Mouse (Mus musculus) MEL (cell line): ENCODE data around the gene Hpca. TPM values are rescaled to one million over a fixed set of nuclear protein-coding genes. Genes with fewer than 3 reads are reported as not detected.

Source experiments
- DNase-seq: peaks from one replicate; pipeline ENCODE4 v3.0.0; 2011; ENCODE audit warnings: low read depth, low spot score
- H3K27ac ChIP-seq: 2 replicates; pipeline ENCODE4 v1.5.1; 2012; ENCODE audit warnings: low read depth, mild to moderate bottlenecking, control low read depth, low read length, moderate library complexity; ENCODE audit not compliant: control insufficient read depth
- H3K27me3 ChIP-seq, 2 experiments: fragments of 150-350 bp in 1 of 2; sonication (generic) in 1 of 2; 2 replicates each; pipeline ENCODE4 v1.6.1; 2012; ENCODE audit warnings: low read length in 2 of 2, mild to moderate bottlenecking in 2 of 2, improper control_type of control experiment in 1 of 2, moderate library complexity in 1 of 2; ENCODE audit not compliant: insufficient read depth in 2 of 2, control insufficient read depth in 1 of 2
- H3K36me3 ChIP-seq, 2 experiments: 2 replicates each; pipeline ENCODE4 v1.6.1; 2012 to 2014; ENCODE audit warnings: low read length in 2 of 2, improper control_type of control experiment in 1 of 2, inconsistent platforms in 1 of 2, mild to moderate bottlenecking in 1 of 2; ENCODE audit not compliant: insufficient read depth in 2 of 2, control insufficient read depth in 1 of 2
- H3K4me1 ChIP-seq, 2 experiments: fragments of 150-350 bp in 1 of 2; sonication (generic) in 1 of 2; 2 replicates each; pipeline ENCODE4 v1.6.1; 2012; ENCODE audit warnings: low read length in 2 of 2, improper control_type of control experiment in 1 of 2, mild to moderate bottlenecking in 1 of 2; ENCODE audit not compliant: insufficient read depth in 2 of 2, control insufficient read depth in 1 of 2
- H3K4me3 ChIP-seq, 2 experiments: fragments of 150-350 bp in 1 of 2; sonication (generic) in 1 of 2; 2 replicates each; pipeline ENCODE4 v1.5.1; 2012; ENCODE audit warnings: low read depth in 2 of 2, low read length in 2 of 2, mild to moderate bottlenecking in 2 of 2, moderate library complexity in 2 of 2, control low read depth in 1 of 2, improper control_type of control experiment in 1 of 2; ENCODE audit not compliant: control insufficient read depth in 1 of 2, insufficient read depth in 1 of 2
- H3K79me2 ChIP-seq: 2 replicates; pipeline ENCODE4 v1.6.1; 2012; ENCODE audit warnings: mild to moderate bottlenecking, low read length, moderate library complexity; ENCODE audit not compliant: control insufficient read depth, poor library complexity, insufficient read depth
- H3K9ac ChIP-seq: 2 replicates; pipeline ENCODE4 v1.6.1; 2012; ENCODE audit warnings: low read depth, mild to moderate bottlenecking, control low read depth, low read length, moderate library complexity; ENCODE audit not compliant: control insufficient read depth, poor library complexity, severe bottlenecking
- H3K9me3 ChIP-seq: fragments of 150-350 bp; sonication (generic); replicated peaks from 2 replicates; pipeline ENCODE4 v1.6.1; 2012; ENCODE audit warnings: mild to moderate bottlenecking, low read length, improper control_type of control experiment, moderate library complexity; ENCODE audit not compliant: insufficient read depth
- CTCF ChIP-seq, 3 experiments: IDR thresholded peaks in 2 of 3; conservative IDR thresholded peaks in 1 of 3; 2 replicates each; pipeline ENCODE4 v1.5.1; 2011 to 2012; ENCODE audit warnings: low read length in 3 of 3, low read depth in 2 of 3, mild to moderate bottlenecking in 2 of 3, improper control_type of control experiment in 1 of 3, inconsistent platforms in 1 of 3, mixed read lengths in 1 of 3, moderate library complexity in 1 of 3; ENCODE audit not compliant: control insufficient read depth in 1 of 3, insufficient read depth in 1 of 3, poor library complexity in 1 of 3, severe bottlenecking in 1 of 3
- GABPA ChIP-seq: IDR thresholded peaks from 2 replicates; pipeline ENCODE4 v1.6.1; 2012; ENCODE audit warnings: low read depth, mild to moderate bottlenecking, inconsistent platforms, low read length, improper control_type of control experiment, moderate library complexity
- JUND ChIP-seq: IDR thresholded peaks from 2 replicates; pipeline ENCODE4 v1.6.1; 2011; ENCODE audit warnings: low read depth, mild to moderate bottlenecking, improper control_type of control experiment, low read length
- MYB ChIP-seq: IDR thresholded peaks from 2 replicates; pipeline ENCODE4 v1.6.1; 2011; ENCODE audit warnings: mild to moderate bottlenecking, low read depth, low read length, improper control_type of control experiment
- USF2 ChIP-seq, 2 experiments: IDR thresholded peaks; 2 replicates each; pipeline ENCODE4 v1.6.1; 2011 to 2012; ENCODE audit warnings: improper control_type of control experiment in 2 of 2, low read length in 2 of 2, borderline replicate concordance in 1 of 2, inconsistent platforms in 1 of 2, low read depth in 1 of 2, mild to moderate bottlenecking in 1 of 2; ENCODE audit not compliant: insufficient read depth in 1 of 2
- ZC3H11A ChIP-seq: IDR thresholded peaks from 2 replicates; pipeline ENCODE4 v1.6.1; 2012; ENCODE audit warnings: low read depth, mild to moderate bottlenecking, inconsistent platforms, low read length, improper control_type of control experiment
- ZKSCAN1 ChIP-seq: IDR thresholded peaks from 2 replicates; pipeline ENCODE4 v1.6.1; 2012; ENCODE audit warnings: low read depth, mild to moderate bottlenecking, inconsistent platforms, low read length, improper control_type of control experiment, moderate library complexity
- polyA plus RNA-seq, 2 experiments: library from polyadenylated mRNA; stranded (reverse) in 1 of 2; unstranded in 1 of 2; fragments of >175 nt in 1 of 2; fragments of >200 nt in 1 of 2; gene quantifications; 2 replicates each; pipeline versions ENCODE4 v1.2.1 to v1.2.4; 2012; ENCODE audit warnings: low replicate concordance in 2 of 2, low read depth in 1 of 2; ENCODE audit not compliant: insufficient read length in 2 of 2, insufficient read depth in 1 of 2, missing spikeins in 1 of 2
- total RNA-seq: library from RNA; depleted of rRNA; stranded (reverse); fragments of 300-350 nt; gene quantifications from 2 replicates; pipeline ENCODE4 v1.2.3, GENCODE M21; 2012

Gene Hpca
- total and polyA plus RNA-seq, 3 experiments = 0.39 to 1.1 TPM; not detected in 1

DNA sequence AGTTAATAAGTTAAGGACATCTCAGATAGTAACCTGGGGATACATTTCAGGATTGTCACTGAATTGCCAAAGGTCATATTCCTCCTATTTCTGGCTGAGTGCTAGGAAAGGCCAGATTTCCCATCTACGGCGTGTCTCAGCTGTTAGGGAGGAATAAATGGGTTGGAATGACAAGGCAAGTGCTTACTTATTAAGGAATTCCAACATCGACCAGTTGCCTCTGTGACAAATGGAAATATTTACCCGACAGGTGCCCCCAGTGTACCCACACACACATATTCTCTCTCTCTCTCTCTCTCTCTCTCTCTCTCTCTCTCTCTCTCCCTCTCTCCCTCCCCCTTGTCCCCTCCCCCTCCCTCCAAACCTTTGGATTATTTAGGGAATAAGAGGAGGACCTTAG, 24.1 kb upstream of the Hpca start:
- Histone ChIP-seq H3K9me3 (no peaks in the 10 kb centered on the region), H3K36me3 (peaks cover 0 to 22% of the 10 kb centered on the region in 2 experiments; a peak in 2 of 4 replicates), H3K27ac (no peak overlapping the region), H3K9ac (no peak overlapping the region), H3K4me3 (no peak overlapping the region), H3K27me3 (no peaks in the 10 kb centered on the region), H3K79me2 (no peaks in the 10 kb centered on the region), H3K4me1 (peaks cover 11 to 23% of the 10 kb centered on the region in 2 experiments)
- DNase-seq = no peak
- TF ChIP-seq JUND = no peak

DNA sequence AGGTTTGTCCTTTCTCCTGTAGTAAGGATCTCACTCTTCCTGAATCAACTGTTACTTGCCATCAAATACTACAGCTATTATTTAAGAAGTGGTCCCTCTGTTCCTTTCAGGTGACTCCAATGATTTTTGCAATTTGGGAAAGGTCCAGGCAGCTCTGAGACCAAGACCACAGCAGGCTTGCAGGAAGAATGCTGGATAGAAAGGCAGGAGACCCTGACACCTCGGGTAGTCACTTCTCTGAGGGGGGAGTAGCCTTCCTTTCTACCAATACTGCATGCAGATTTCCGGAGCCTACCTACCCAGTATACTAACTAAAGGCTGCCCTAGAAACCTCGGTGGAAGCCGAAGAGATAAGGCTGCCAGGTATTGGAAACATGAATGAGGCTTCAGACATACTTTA, 23.6 kb upstream of the Hpca start:
- peaks cover 0 to 25% of the 10 kb centered on the region in 2 experiments; a peak in 2 of 4 replicates for H3K36me3 ChIP-seq
- no peaks in the 10 kb centered on the region for H3K27me3 ChIP-seq
- no peak for TF ChIP-seq ZC3H11A
- no peak for TF ChIP-seq ZKSCAN1
- TF ChIP-seq GABPA = no peak
- no peak for TF ChIP-seq USF2 (IDR thresholded peaks at IDR 0.05; ENCODE audit: borderline replicate concordance in 1 of 2, insufficient read depth in 1 of 2, low read depth in 1 of 2, low read length in 2 of 2)
- no peak for TF ChIP-seq MYB
- TF ChIP-seq, all 39 proteins: peak for 0
- Histone ChIP-seq H3K9me3 (no peaks in the 10 kb centered on the region), H3K79me2 (no peaks in the 10 kb centered on the region), H3K9ac (no peak overlapping the region), H3K4me1 (peaks cover 16 to 25% of the 10 kb centered on the region in 2 experiments), H3K4me3 (no peak overlapping the region), H3K27ac (no peak overlapping the region)
- DNase-seq = no peak

DNA sequence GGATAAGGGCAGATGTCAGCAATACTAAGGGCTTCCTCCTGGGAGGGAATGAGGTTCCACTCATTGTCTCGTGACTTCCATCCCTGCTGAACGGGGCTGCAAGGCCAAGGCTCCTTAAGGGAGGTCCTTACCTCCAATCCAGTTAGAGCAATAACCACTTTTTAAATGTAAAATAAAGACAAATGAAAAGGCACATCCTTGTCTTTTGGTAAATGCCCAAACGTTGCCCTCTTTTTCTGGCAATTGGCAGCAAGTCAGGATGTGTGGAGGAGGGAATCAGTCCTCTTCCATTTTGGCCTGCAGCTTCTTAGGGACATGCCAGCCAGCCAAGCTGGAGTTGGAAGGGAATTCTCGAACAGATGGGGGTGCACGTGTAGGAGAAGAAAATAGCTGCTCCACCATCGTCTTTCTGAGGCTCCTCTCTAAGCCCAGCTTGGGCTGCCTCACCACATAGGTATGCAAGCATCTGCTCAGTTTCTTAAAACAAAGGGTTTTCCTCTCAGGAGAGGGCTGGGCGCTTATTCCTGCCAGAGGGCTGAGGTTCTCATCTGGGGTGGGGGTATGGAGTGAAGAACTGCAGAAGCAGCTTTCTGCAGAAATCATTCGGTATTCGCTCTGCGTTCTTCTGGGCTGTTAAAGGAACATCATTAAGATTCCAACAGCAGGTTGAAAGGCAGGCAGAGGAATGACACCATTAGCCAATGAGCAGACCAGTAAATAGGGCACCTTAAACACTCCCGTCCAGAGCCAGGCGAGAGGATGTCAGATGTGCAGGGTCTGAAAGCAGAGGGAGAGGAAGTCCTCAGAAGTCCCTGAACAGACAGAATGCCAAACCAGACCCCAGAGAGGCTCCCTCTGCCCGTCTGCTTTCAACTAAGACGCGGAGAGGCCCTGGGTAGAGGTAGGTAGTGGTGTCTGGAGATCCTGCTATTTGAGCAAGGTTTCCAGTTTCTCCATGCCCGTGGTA, 22.8 kb upstream of the Hpca start:
- TF ChIP-seq CTCF (IDR thresholded peaks at IDR 0.05 in 2 of 3, conservative IDR thresholded peaks at IDR 0.05 in 1 of 3; ENCODE audit: control insufficient read depth in 1 of 3, insufficient read depth in 1 of 3, low read depth in 2 of 3, low read length in 3 of 3, poor library complexity in 1 of 3, severe bottlenecking in 1 of 3) = no peak
- H3K4me1 ChIP-seq = peaks cover 24 to 33% of the 10 kb centered on the region in 2 experiments
- H3K4me3 ChIP-seq = no peak overlapping the region
- peaks cover 0 to 32% of the 10 kb centered on the region in 2 experiments; a peak in 2 of 4 replicates for H3K36me3 ChIP-seq
- no peaks in the 10 kb centered on the region for H3K27me3 ChIP-seq
- DNase-seq = no peak
- no peak overlapping the region for H3K27ac ChIP-seq
- H3K9ac ChIP-seq = no peak overlapping the region
- no peaks in the 10 kb centered on the region for H3K9me3 ChIP-seq
- no peaks in the 10 kb centered on the region for H3K79me2 ChIP-seq
